Mouse (Mus musculus) urinary bladder, adult 2 months (tissue): ENCODE data around the gene Sec23ip. TPM values are rescaled to one million over a fixed set of nuclear protein-coding genes. Genes with fewer than 3 reads are reported as not detected.
"Not testable (repeated sequence)": the region's sequence is repeated elsewhere in the genome, so short reads cannot be mapped to it uniquely, and the experiment has no call there.

ENCODE experiments used
- DNase-seq: peaks from one replicate; pipeline ENCODE4 v3.0.0; 2022; ENCODE audit warnings: low spot score
- polyA plus RNA-seq: library from polyadenylated mRNA; depleted of rRNA; stranded (reverse); fragments of >200 nt; gene quantifications from 2 replicates; pipeline ENCODE4 v1.2.3, GENCODE M21; 2012; rRNA removed

Sec23ip gene
- 17.8 and 19.7 TPM in 2 replicates for polyA plus RNA-seq

- DNase-seq = peak; percentile 93
These were observed at the start of gene Sec23ip for GRCm38 (mm10) chr7:128744684-128745485. TSS of gene Sec23ip (plus strand) at chr7:128744943.

- not testable (repeated sequence) for DNase-seq
These were observed 44.8 kb upstream of the Sec23ip start for GRCm38 (mm10) chr7:128699959-128700358.

GRCm38 (mm10) chr7:128705735-128706134 lies 39.0 kb upstream of the Sec23ip start:
- DNase-seq = peak; percentile 46

GRCm38 (mm10) chr7:128717991-128718390 lies 26.8 kb upstream of the Sec23ip start:
- no peak for DNase-seq

GRCm38 (mm10) chr7:128724761-128725160 lies 20.0 kb upstream of the Sec23ip start:
- DNase-seq = no peak

- DNase-seq = no peak
These were observed 19.6 kb upstream of the Sec23ip start for GRCm38 (mm10) chr7:128725189-128725588.

GRCm38 (mm10) chr7:128726999-128727398 lies 17.7 kb upstream of the Sec23ip start:
- no peak for DNase-seq

GRCm38 (mm10) chr7:128727701-128728100 lies 17.0 kb upstream of the Sec23ip start:
- no peak for DNase-seq

- DNase-seq = no peak
These were observed 16.0 kb upstream of the Sec23ip start for GRCm38 (mm10) chr7:128728738-128729137.

- DNase-seq = no peak
These were observed 13.2 kb upstream of the Sec23ip start for GRCm38 (mm10) chr7:128731585-128731984.

- DNase-seq = no peak
These were observed 6.7 kb upstream of the Sec23ip start for GRCm38 (mm10) chr7:128738041-128738440.

- no peak for DNase-seq
These were observed 5.7 kb upstream of the Sec23ip start for GRCm38 (mm10) chr7:128739116-128739461.

- peak; percentile 52 for DNase-seq
These were observed 5.1 kb upstream of the Sec23ip start for GRCm38 (mm10) chr7:128739462-128740277.

- DNase-seq = peak; percentile 92
These were observed 4.4 kb upstream of the Sec23ip start, which contains the start of gene Mcmbp for GRCm38 (mm10) chr7:128740334-128740733. TSS of gene Mcmbp (minus strand) at chr7:128740495.

- no peak for DNase-seq
These were observed 845 bp upstream of the Sec23ip start for GRCm38 (mm10) chr7:128743898-128744297.

- no peak for DNase-seq
These were observed 1.4 kb downstream of the Sec23ip start for GRCm38 (mm10) chr7:128746151-128746550.

GRCm38 (mm10) chr7:128748758-128749157 lies 4.0 kb downstream of the Sec23ip start:
- DNase-seq = no peak

- no peak for DNase-seq
These were observed 5.6 kb downstream of the Sec23ip start for GRCm38 (mm10) chr7:128750296-128750695.

- DNase-seq = no peak
These were observed 7.3 kb downstream of the Sec23ip start for GRCm38 (mm10) chr7:128752012-128752411.

GRCm38 (mm10) chr7:128755396-128755795 lies 10.7 kb downstream of the Sec23ip start:
- DNase-seq = no peak

GRCm38 (mm10) chr7:128758948-128759347 lies 14.2 kb downstream of the Sec23ip start:
- DNase-seq = no peak

GRCm38 (mm10) chr7:128766696-128767095 lies 22.0 kb downstream of the Sec23ip start:
- no peak for DNase-seq

GRCm38 (mm10) chr7:128777201-128777600 lies 32.5 kb downstream of the Sec23ip start:
- DNase-seq = no peak
